Mouse (Mus musculus): Measurements from ENCODE around the gene Slbp. TPM values are rescaled to one million over a fixed set of nuclear protein-coding genes. Genes with fewer than 3 reads are reported as not detected.
A peak's percentile ranks its signal among the peaks of the same experiment; 100 is the strongest.

Slbp gene
- polyA plus RNA-seq, 1 experiment from 2014 or later = 146 TPM

DNA sequence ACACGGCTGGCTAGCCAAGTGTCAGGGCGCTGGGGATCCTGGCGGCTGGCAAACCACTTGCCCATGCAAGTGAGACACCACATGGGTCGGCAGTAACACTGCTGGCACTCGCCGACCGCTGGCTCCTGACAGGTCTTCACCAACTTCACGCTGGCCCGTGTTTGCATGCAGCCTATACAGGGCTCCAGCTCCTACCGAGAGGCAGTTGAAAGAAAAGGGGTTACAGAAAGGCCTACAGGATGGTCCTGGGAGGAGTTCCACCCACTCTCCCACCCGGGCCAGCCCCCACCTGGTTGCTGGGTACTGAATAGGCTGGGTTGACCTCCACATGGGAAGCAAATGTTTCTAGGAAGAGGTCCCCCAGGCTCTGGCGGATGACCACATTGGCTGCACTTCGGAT, 2.0 kb upstream of the Slbp start:
- no peak overlapping the region for H3K4me2 ChIP-seq (ENCODE audit: low read length)
- no peak for TF ChIP-seq CTCF (IDR thresholded peaks at IDR 0.05; ENCODE audit: low read depth)
- DNase-seq (ENCODE audit: low spot score) = no peak
- H3K4me1 ChIP-seq (replicated peaks; ENCODE audit: insufficient read depth, low read length) = peaks cover 26% of the 10 kb centered on the region
- H3K9ac ChIP-seq (ENCODE audit: low read depth, low read length) = no peak overlapping the region
- no peaks in the 10 kb centered on the region for H3K9me3 ChIP-seq (replicated peaks; ENCODE audit: low read length)
- H3K36me3 ChIP-seq (ENCODE audit: insufficient read depth, low read length) = 0 out of 2 replicates have a peak, but pooled peaks cover 2% of the 10 kb centered on the region
- WGBS = 95% methylated on average over 13 of the region's 13 CpGs
- no peak overlapping the region for H3K27ac ChIP-seq
- H3K4me3 ChIP-seq (replicated peaks; ENCODE audit: low read depth, low read length) = no peak overlapping the region
- H3K27me3 ChIP-seq (ENCODE audit: insufficient read depth, low read length) = no peaks in the 10 kb centered on the region
- no peak for ATAC-seq (replicated peaks; ENCODE audit: low FRiP score, low read depth)

DNA sequence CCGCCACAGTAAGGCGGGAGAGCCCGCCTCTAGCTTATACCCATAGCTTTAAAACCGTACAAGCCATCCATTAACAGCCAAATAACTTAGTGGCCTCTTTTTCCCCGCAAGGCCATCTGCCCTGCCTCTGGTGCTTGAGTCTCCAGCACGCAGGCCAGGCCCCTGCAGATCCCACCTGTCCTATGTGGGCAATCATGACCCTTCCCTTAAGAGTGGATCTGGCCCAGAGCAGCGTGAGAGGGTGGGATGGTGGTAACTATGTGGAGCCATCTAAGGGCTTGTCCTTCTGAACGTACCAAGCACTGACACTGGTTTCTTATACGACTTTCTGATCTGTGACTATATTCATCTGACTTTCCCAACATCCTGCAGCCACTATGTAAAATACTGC, 404 bp upstream of the Slbp start:
- peaks cover 20% of the 10 kb centered on the region for H3K4me1 ChIP-seq (replicated peaks; ENCODE audit: insufficient read depth, low read length)
- H3K4me3 ChIP-seq (replicated peaks; ENCODE audit: low read depth, low read length) = peak overlapping the region; percentile 65; the same call in 1 of the 2 replicates
- no peak for DNase-seq (ENCODE audit: low spot score)
- no peaks in the 10 kb centered on the region for H3K27me3 ChIP-seq (ENCODE audit: insufficient read depth, low read length)
- peak overlapping the region; percentile 42; the same call in 1 of the 2 replicates for H3K27ac ChIP-seq
- WGBS = under 1% methylated on average over 9 of the region's 9 CpGs
- TF ChIP-seq CTCF (IDR thresholded peaks at IDR 0.05; ENCODE audit: low read depth) = no peak
- peak overlapping the region; percentile 68 for H3K4me2 ChIP-seq (ENCODE audit: low read length)
- H3K36me3 ChIP-seq (ENCODE audit: insufficient read depth, low read length) = 0 out of 2 replicates have a peak, but pooled peaks cover 6% of the 10 kb centered on the region
- H3K9ac ChIP-seq (ENCODE audit: low read depth, low read length) = 0 out of 2 replicates have a peak overlapping the region, but pooled peaks have one; percentile 36
- no peak for ATAC-seq (replicated peaks; ENCODE audit: low FRiP score, low read depth)
- no peaks in the 10 kb centered on the region for H3K9me3 ChIP-seq (replicated peaks; ENCODE audit: low read length)

DNA sequence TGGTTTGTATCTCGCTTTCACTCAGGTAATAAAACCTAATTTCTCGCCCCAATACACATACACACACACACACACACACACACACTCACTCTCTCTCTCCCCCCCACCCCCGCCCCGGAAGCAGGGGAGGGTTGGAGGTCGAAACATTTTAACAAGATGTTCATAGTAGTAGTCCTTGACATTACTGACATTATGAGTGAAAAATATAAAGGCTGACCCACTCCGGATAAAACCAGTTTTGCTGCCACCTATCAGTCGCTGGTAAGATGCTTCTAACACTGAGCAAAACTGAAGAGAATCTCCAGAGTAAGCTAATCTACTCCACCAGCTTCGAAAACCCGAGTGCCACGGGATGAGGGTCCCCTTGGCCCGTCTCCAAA, 843 bp downstream of the Slbp start:
- Histone ChIP-seq H3K36me3 (ENCODE audit: insufficient read depth, low read length) (peaks cover 14% of the 10 kb centered on the region; the same call in 1 of the 2 replicates), H3K4me1 (replicated peaks; ENCODE audit: insufficient read depth, low read length) (peaks cover 15% of the 10 kb centered on the region), H3K4me2 (ENCODE audit: low read length) (peak overlapping the region; percentile 68), H3K27ac (peak overlapping the region; percentile 98), H3K9ac (ENCODE audit: low read depth, low read length) (peak overlapping the region; percentile 79), H3K27me3 (ENCODE audit: insufficient read depth, low read length) (no peaks in the 10 kb centered on the region), H3K4me3 (replicated peaks; ENCODE audit: low read depth, low read length) (peak overlapping the region; percentile 65), H3K9me3 (replicated peaks; ENCODE audit: low read length) (no peaks in the 10 kb centered on the region)
- TF ChIP-seq CTCF (IDR thresholded peaks at IDR 0.05; ENCODE audit: low read depth) = no peak; the same call in 1 of the 2 replicates
- under 1% methylated on average over 11 of the region's 11 CpGs for WGBS
- ATAC-seq (replicated peaks; ENCODE audit: low FRiP score, low read depth) (no peak), DNase-seq (ENCODE audit: low spot score) (no peak)

DNA sequence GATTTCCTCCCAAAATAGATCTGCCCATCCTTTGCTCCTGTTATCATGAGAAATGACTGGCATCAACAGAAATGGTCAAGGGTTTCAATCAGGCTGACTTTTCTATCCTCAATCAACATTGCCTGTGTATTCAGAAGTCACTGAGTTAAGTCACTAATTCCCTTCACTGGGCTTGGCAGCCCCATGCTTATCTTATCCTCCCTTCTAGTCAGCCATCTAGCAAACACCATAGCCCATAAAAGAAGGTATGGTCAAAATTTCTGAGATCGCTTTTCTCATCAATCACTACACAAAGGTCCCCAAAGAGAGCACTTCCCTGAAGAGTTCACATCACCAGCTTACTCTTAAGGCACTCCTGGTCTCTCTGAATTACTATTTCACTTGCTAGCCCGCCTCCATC, 1.4 kb downstream of the Slbp start:
- ATAC-seq (replicated peaks; ENCODE audit: low FRiP score, low read depth) (no peak), DNase-seq (ENCODE audit: low spot score) (no peak)
- H3K36me3 ChIP-seq (ENCODE audit: insufficient read depth, low read length) = peaks cover 19% of the 10 kb centered on the region; the same call in 1 of the 2 replicates
- TF ChIP-seq CTCF (IDR thresholded peaks at IDR 0.05; ENCODE audit: low read depth) = no peak
- H3K27me3 ChIP-seq (ENCODE audit: insufficient read depth, low read length) = no peaks in the 10 kb centered on the region
- H3K4me2 ChIP-seq (ENCODE audit: low read length) = peak overlapping the region; percentile 68
- H3K27ac ChIP-seq = peak overlapping the region; percentile 98
- no peaks in the 10 kb centered on the region for H3K9me3 ChIP-seq (replicated peaks; ENCODE audit: low read length)
- peak overlapping the region; percentile 65 for H3K4me3 ChIP-seq (replicated peaks; ENCODE audit: low read depth, low read length)
- 6% methylated on average over 2 of the region's 2 CpGs for WGBS
- H3K9ac ChIP-seq (ENCODE audit: low read depth, low read length) = peak overlapping the region; percentile 79
- peaks cover 13% of the 10 kb centered on the region for H3K4me1 ChIP-seq (replicated peaks; ENCODE audit: insufficient read depth, low read length)

DNA sequence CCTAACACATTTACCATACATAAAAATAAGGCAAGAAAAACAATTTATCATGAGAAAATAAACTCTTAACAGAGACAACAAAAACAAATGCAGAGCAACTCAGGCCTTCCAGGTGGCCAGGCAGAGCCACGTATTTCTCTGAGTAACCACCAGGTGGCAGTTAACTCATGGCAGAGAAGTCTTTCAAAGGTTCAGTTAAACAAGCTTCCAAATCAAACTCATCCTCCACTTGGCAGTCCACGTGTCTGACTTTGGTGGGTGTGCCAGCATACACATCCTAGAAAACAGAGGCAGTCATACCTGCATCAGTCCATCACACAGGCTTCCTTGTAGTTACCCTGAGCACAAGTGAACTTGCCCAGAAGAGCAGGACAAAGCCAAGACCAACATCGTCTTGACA, 11.7 kb downstream of the Slbp start:
- ATAC-seq (replicated peaks; ENCODE audit: low FRiP score, low read depth) (no peak), DNase-seq (ENCODE audit: low spot score) (peak; percentile 84)
- no peaks in the 10 kb centered on the region for H3K27me3 ChIP-seq (ENCODE audit: insufficient read depth, low read length)
- H3K9me3 ChIP-seq (replicated peaks; ENCODE audit: low read length) = no peaks in the 10 kb centered on the region
- H3K4me2 ChIP-seq (ENCODE audit: low read length) = no peak overlapping the region
- 34% methylated on average over 3 of the region's 3 CpGs for WGBS
- no peak overlapping the region for H3K4me3 ChIP-seq (replicated peaks; ENCODE audit: low read depth, low read length)
- H3K27ac ChIP-seq = no peak overlapping the region
- peak; percentile 77 for TF ChIP-seq CTCF (IDR thresholded peaks at IDR 0.05; ENCODE audit: low read depth)
- peaks cover 42% of the 10 kb centered on the region for H3K36me3 ChIP-seq (ENCODE audit: insufficient read depth, low read length)
- H3K9ac ChIP-seq (ENCODE audit: low read depth, low read length) = no peak overlapping the region
- no peaks in the 10 kb centered on the region for H3K4me1 ChIP-seq (replicated peaks; ENCODE audit: insufficient read depth, low read length)

DNA sequence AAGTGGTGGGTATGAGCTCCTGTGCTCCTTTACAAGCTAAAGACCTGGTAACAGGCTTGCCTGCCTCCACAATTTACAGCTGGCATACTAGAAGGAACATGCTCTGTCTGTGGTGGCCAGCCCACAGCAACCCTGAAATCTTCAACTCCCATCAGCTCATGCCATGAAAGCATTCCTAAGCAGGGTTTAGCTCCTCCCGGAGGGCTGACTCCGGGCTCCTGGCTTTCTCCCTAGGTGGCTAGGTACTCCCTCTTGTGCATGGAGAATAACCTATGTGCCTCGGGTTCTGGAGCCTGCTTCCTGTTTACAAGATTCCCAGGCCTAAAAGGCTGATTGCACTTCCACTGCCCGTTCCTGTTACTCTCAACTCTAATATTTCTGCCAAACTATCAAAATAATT, 13.5 kb downstream of the Slbp start:
- no peak overlapping the region for H3K4me2 ChIP-seq (ENCODE audit: low read length)
- DNase-seq (ENCODE audit: low spot score) (no peak), ATAC-seq (replicated peaks; ENCODE audit: low FRiP score, low read depth) (no peak)
- peaks cover 27% of the 10 kb centered on the region for H3K36me3 ChIP-seq (ENCODE audit: insufficient read depth, low read length)
- no peak overlapping the region for H3K27ac ChIP-seq
- H3K4me3 ChIP-seq (replicated peaks; ENCODE audit: low read depth, low read length) = no peak overlapping the region
- TF ChIP-seq CTCF (IDR thresholded peaks at IDR 0.05; ENCODE audit: low read depth) = no peak
- no peaks in the 10 kb centered on the region for H3K4me1 ChIP-seq (replicated peaks; ENCODE audit: insufficient read depth, low read length)
- no peaks in the 10 kb centered on the region for H3K9me3 ChIP-seq (replicated peaks; ENCODE audit: low read length)
- WGBS = 50% methylated on average over 4 of the region's 4 CpGs
- H3K27me3 ChIP-seq (ENCODE audit: insufficient read depth, low read length) = no peaks in the 10 kb centered on the region
- H3K9ac ChIP-seq (ENCODE audit: low read depth, low read length) = no peak overlapping the region
